Mouse (Mus musculus) liver, embryonic 14.5 days (tissue): ENCODE measurements around the gene Il3ra.

ENCODE experiments used
- CTCF ChIP-seq: IDR thresholded peaks from 2 replicates; pipeline ENCODE4 v1.5.1; 2016; ENCODE audit warnings: antibody characterized with exemption, low read depth, control low read depth
- EP300 ChIP-seq: IDR thresholded peaks from 2 replicates; pipeline ENCODE4 v1.6.1; 2016; ENCODE audit warnings: antibody characterized with exemption, low read depth

DNA sequence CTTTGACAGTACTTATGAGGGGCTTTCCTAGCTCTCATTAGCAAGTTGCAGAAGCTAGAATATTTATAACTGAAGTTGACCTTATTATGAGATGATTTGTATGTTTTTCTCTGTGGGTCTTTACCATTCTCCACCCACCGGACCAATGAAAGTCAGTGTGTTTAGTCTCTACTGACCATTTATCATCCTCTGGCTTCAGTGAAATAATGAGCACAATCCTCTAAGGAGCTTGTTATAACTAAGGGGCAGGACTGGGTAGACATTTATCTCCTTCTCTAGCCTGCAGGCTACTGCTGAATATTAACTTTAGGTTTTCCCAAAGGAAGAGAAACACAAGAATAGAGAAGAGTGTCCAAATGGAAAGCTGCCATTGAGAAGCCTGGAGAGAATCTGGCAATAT, 49.5 kb downstream of the Il3ra start:
- TF ChIP-seq CTCF (no peak), EP300 (no peak)
